Mouse (Mus musculus) ovary, adult 18-20 months (tissue): ENCODE results near the gene 2900026A02Rik.
"Not testable (repeated sequence)": the region's sequence is repeated elsewhere in the genome, so short reads cannot be mapped to it uniquely, and the experiment has no call there.

Source experiments
- DNase-seq: peaks from one replicate; pipeline ENCODE4 v3.0.0; 2022; ENCODE audit warnings: low spot score, mixed read lengths

The 2900026A02Rik gene

GRCm38 (mm10) chr5:113120741-113121590, 100.1 kb downstream of the 2900026A02Rik start:
- no peak for DNase-seq

GRCm38 (mm10) chr5:113119861-113120465, 101.1 kb downstream of the 2900026A02Rik start:
- no peak for DNase-seq

- no peak for DNase-seq
Observed at GRCm38 (mm10) chr5:113119291-113119690, 101.7 kb downstream of the 2900026A02Rik start.

GRCm38 (mm10) chr5:113118695-113119094, 102.3 kb downstream of the 2900026A02Rik start:
- DNase-seq = no peak

GRCm38 (mm10) chr5:113117361-113117760, 103.7 kb downstream of the 2900026A02Rik start:
- no peak for DNase-seq

- DNase-seq = no peak
Observed at GRCm38 (mm10) chr5:113115896-113116295, 105.1 kb downstream of the 2900026A02Rik start.

GRCm38 (mm10) chr5:113114264-113115225, 106.5 kb downstream of the 2900026A02Rik start:
- DNase-seq = no peak

- no peak for DNase-seq
Observed at GRCm38 (mm10) chr5:113113120-113113519, 107.9 kb downstream of the 2900026A02Rik start.

GRCm38 (mm10) chr5:113111336-113111735, 109.7 kb downstream of the 2900026A02Rik start:
- DNase-seq = no peak

- DNase-seq = no peak
Observed at GRCm38 (mm10) chr5:113110929-113111328, 110.1 kb downstream of the 2900026A02Rik start.

GRCm38 (mm10) chr5:113109651-113110050, 111.4 kb downstream of the 2900026A02Rik start:
- not testable (repeated sequence) for DNase-seq

- no peak for DNase-seq
Observed at GRCm38 (mm10) chr5:113108165-113108764, 112.8 kb downstream of the 2900026A02Rik start.

- DNase-seq = no peak
Observed at GRCm38 (mm10) chr5:113107709-113108108, 113.3 kb downstream of the 2900026A02Rik start.

GRCm38 (mm10) chr5:113106594-113106993, 114.4 kb downstream of the 2900026A02Rik start:
- DNase-seq = no peak

- no peak for DNase-seq
Observed at GRCm38 (mm10) chr5:113105481-113105880, 115.6 kb downstream of the 2900026A02Rik start.

GRCm38 (mm10) chr5:113105035-113105434, 116.0 kb downstream of the 2900026A02Rik start:
- no peak for DNase-seq

- DNase-seq = peak; percentile 33
Observed at GRCm38 (mm10) chr5:113102455-113102854, 118.6 kb downstream of the 2900026A02Rik start.

- no peak for DNase-seq
Observed at GRCm38 (mm10) chr5:113101457-113101856, 119.6 kb downstream of the 2900026A02Rik start.

- DNase-seq = no peak
Observed at GRCm38 (mm10) chr5:113100422-113100821, 120.6 kb downstream of the 2900026A02Rik start.

GRCm38 (mm10) chr5:113099546-113099945, 121.5 kb downstream of the 2900026A02Rik start:
- peak; percentile 58 for DNase-seq

- no peak for DNase-seq
Observed at GRCm38 (mm10) chr5:113097551-113097950, 123.5 kb downstream of the 2900026A02Rik start.

- DNase-seq = no peak
Observed at GRCm38 (mm10) chr5:113095456-113095855, 125.6 kb downstream of the 2900026A02Rik start.
